Mouse (Mus musculus): ENCODE measurements around the gene Pold4. TPM values are rescaled to one million over a fixed set of nuclear protein-coding genes. Genes with fewer than 3 reads are reported as not detected.

Pold4 gene
- polyA plus RNA-seq (2014; fragmentation: Illumina TruSeq; extraction: RNeasy Lipid Tissue Mini Kit (QIAGEN cat#74804); ENCODE audit: low read depth, low replicate concordance): 61.3 TPM

DNA sequence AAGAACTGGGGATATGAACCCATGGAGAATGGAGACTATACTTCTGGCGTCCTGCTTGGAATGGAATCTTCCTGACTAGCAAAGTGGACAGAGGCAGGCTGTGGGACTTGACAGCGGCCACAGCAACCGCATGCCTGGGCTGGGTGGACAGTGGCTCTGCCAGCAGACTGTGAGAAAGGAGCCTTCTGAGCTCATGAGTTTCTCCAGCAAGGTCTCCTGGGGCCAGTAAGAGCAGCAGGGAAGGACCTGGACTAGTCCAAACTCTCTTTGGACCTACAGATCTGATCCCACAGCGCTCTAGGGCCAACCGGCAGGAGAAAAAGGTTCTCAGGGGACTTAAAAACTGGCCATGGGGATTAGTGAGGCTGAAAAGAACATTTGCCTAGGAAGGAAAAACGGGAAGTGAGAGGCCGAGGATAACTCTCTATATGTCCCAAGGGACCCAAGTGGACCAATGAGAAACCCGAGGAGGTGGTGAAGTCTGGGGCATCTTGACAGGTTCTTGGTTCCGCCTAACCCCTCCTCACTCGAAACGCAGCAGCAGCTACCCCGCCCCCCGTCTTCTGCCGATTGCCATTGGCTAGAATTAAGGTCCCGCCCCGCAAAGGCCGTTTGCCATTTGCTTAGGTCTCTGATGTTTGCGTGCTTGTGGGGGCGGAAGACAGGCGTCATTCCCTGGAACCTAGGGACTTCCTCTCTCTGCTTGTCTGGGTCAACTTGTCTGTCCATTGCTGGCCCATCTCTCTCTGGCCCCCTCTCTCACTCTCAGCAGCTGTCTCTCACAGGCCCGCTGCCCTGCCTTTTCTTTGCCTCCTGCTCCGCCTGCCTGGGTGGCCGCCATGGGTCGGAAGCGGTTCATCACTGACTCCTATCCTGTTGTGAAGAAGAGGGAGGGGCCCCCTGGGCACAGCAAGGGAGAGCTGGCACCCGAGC lies at the start of gene Pold4:
Gene Pold4, plus strand, starts transcription at position 647 of the 933 bp plus-strand sequence.

GRCm38 (mm10) chr19:4190831-4191334 lies 40.8 kb upstream of the Pold4 start, which contains the start of gene Tbc1d10c:
Gene Tbc1d10c (minus strand): TSS chr19:4191284.

DNA sequence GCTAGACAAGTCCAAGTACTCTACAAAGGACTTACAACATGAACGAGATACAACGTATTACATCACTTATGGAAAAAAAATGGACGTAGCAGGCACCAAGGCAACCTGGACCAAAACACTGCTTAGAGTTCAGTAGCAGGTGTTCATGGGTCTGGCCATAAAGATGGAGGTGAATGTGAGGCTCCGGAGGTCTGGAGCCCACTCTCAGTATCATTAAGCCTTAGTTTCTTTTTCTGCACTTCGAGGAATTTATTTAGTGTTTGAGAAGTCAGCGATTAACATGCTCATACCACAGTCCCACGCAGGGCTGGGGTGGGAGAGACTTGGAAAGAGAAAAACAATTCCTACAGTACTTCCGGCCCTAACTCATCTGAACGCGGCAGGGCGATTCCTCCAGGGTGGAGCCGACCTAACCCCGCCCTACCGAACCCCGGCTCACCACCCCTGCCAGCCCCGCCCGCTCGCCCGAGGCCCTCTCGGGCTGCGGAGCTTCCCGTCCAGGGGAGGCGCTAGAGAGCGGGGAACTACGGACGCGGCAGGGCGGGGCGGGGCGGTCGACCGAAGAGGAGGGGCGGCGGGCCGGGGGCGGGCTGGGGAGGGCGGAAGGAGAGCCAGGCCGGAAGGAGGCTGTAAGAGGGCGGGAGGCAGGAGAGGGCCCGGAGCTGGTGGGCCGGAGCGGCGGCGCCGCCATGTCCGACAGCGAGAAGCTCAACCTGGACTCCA lies 40.0 kb upstream of the Pold4 start, which contains the start of gene Ppp1ca:
Gene Ppp1ca, plus strand, starts transcription at position 538 of the 723 bp plus-strand sequence.

DNA sequence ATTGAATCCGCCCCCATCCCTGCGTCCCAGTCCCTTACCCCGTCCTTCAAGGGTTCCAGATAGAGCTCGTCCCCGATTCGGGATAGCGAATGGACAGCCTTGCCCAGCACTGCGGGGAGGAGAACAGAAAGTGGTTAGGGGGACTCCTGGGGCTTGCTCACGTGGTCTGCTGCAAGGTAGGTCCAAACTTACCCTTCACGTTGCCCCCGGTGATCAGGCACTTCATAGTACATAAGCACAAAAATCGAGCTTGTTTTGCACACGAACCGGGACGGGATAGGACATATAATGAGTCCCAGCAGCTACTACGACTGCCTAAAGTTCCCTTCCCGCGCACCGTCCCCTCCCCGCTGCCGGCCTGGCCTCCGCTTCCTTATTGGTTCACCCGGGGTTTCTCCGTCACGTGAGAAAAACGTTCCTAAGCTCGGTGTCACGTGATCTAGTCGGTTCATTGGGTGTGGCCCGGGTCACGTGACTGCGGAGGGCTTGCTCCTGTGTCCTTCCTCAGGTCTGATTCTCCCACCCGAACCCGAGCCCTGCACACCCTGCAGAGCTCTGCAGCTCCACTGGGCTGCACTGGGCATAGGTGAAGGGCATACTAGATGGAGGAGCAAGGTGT lies 30.3 kb upstream of the Pold4 start, which contains the start of gene Rad9a:
Gene Rad9a, minus strand, starts transcription at position 372 of the 619 bp plus-strand sequence.

DNA sequence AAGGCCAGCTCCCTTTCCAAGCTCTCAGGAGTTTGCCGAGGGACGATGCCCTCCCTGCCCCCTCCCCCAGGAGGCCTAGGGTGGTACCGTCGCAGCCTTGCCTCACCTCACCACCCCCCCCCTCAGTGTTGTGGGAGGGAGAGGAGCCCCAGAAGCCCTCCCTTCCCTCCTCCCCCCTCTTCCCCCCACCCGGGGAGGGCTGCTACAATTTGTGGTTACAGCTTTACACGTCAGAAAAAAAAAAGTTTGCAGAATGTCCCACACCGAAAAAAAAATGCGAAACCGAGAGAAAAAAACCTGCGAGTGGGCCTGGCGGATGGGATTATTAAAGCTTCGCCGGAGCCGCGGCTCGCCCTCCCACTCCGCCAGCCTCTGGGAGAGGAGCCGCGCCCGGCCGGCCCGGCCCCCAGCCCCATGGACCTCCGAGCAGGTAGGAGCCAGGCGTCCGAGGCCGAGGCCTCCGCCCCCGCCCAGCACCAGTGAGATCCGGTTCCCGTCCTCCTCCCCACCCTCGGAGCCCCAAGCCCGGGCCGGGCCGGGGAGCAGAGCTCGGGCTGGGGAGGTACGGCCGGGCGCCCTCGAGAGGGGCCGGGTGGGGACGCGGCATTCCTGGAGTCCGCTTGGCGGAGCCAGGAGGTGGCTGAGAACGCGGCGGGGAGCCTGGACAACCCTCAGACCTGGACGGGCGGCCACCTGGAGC lies 17.5 kb upstream of the Pold4 start, which contains the start of the genes Clcf1 and AC109138.7:
Gene Clcf1, plus strand, starts transcription at position 168 of the 700 bp plus-strand sequence.
Gene AC109138.7, plus strand, starts transcription at position 287 of the 700 bp plus-strand sequence.

DNA sequence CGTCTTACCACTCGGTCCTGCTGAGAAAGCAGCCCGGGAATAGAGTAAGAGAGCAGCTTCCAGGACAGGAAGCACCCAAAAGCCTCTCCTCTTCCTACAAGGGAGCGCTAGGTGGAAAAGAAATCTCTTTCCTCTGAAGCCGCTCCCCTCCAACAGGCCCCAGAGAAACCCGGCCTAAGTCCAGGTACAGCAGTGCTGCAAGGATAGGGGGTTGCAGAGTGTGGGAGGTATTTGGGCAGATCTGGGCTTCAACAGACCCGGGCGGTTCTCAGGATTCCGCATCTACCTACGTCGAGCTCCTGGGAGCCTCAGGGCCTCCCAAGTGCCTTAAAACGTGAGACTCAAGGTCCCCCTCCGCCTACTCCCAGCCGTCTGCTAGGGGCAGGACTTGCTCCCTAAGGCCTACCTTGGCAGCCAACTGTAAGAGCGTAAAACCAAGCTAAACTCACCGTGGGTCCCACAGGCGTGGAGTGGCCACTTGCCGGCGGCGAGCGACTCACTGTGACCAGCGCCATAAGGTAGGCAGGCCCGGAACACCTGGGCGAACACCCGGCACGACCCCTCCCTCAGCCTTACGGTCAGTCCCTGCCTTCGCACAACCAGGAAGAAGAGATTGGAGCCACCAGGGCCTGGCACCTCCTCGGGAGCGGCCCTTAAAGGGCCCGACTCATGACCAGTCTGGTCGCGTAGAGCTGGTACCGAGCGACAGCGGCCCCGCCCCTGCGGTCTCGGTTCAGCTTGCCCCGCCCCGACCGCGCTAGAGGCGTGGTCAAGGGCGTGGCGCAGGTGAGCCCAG lies 37.1 kb downstream of the Pold4 start, which contains the start of gene Ssh3:
Gene Ssh3, minus strand, starts transcription at position 615 of the 796 bp plus-strand sequence.

DNA sequence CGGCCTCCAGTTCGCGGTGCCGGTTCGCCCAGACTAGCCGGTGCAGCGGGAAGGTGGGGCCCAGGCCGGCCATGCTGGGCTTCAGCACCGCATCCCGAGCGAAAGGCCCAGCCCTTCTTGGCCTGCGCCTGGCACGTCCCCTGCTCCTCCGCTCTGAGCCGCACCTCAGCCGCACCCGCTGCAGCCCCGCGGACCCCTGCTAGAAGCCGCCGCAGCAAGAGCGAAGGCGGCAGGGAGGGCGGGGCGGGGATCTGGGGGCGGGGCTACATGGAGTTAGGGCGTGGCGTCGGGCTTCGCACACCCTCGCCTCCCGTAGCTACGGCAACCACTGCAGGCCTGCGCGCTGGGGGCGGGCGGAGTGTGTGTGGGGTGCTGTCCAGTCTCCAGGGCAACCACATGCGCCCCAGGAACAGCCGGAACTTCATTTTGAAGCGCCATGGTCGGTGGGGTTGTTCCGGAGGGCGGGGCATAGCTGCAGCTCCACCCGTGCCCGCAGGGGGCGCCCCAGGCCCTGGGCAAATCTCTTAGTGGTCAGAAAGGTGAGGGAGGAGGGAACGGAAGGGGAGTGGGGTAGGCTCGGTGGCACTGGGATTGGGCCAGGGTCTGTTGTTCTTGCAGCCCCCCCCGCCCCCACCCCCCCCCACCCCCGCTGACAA lies 51.3 kb downstream of the Pold4 start, which contains the start of gene Ankrd13d:
Gene Ankrd13d, minus strand, starts transcription at position 240 of the 656 bp plus-strand sequence.

Other genes starting within 250 kb of the Pold4 start
- 32.3 TPM for gene Acy3, start 245.3 kb upstream of the Pold4 start, polyA plus RNA-seq (2014; fragmentation: Illumina TruSeq; extraction: RNeasy Lipid Tissue Mini Kit (QIAGEN cat#74804); ENCODE audit: low read depth, low replicate concordance)
- gene Tbx10, start 239.1 kb upstream of the Pold4 start, polyA plus RNA-seq (2014; fragmentation: Illumina TruSeq; extraction: RNeasy Lipid Tissue Mini Kit (QIAGEN cat#74804); ENCODE audit: low read depth, low replicate concordance): not detected
- gene Nudt8, start 231.3 kb upstream of the Pold4 start, polyA plus RNA-seq (2014; fragmentation: Illumina TruSeq; extraction: RNeasy Lipid Tissue Mini Kit (QIAGEN cat#74804); ENCODE audit: low read depth, low replicate concordance): 25.3 TPM
- gene Gm49405, start 231.3 kb upstream of the Pold4 start, polyA plus RNA-seq (2014; fragmentation: Illumina TruSeq; extraction: RNeasy Lipid Tissue Mini Kit (QIAGEN cat#74804); ENCODE audit: low read depth, low replicate concordance): 2.5 TPM
- 3.2 TPM for gene Doc2g, start 228.6 kb upstream of the Pold4 start, polyA plus RNA-seq (2014; fragmentation: Illumina TruSeq; extraction: RNeasy Lipid Tissue Mini Kit (QIAGEN cat#74804); ENCODE audit: low read depth, low replicate concordance)
- gene Ndufv1, start 219.1 kb upstream of the Pold4 start, polyA plus RNA-seq (2014; fragmentation: Illumina TruSeq; extraction: RNeasy Lipid Tissue Mini Kit (QIAGEN cat#74804); ENCODE audit: low read depth, low replicate concordance): 124 TPM
- gene Gstp1, start 193.9 kb upstream of the Pold4 start, polyA plus RNA-seq (2014; fragmentation: Illumina TruSeq; extraction: RNeasy Lipid Tissue Mini Kit (QIAGEN cat#74804); ENCODE audit: low read depth, low replicate concordance): 408 TPM
- 25.3 TPM for gene Gstp2, start 185.9 kb upstream of the Pold4 start, polyA plus RNA-seq (2014; fragmentation: Illumina TruSeq; extraction: RNeasy Lipid Tissue Mini Kit (QIAGEN cat#74804); ENCODE audit: low read depth, low replicate concordance)
- gene Gstp3, start 172.3 kb upstream of the Pold4 start, polyA plus RNA-seq (2014; fragmentation: Illumina TruSeq; extraction: RNeasy Lipid Tissue Mini Kit (QIAGEN cat#74804); ENCODE audit: low read depth, low replicate concordance): 0.71 TPM
- gene Cabp2, start 150.3 kb upstream of the Pold4 start, polyA plus RNA-seq (2014; fragmentation: Illumina TruSeq; extraction: RNeasy Lipid Tissue Mini Kit (QIAGEN cat#74804); ENCODE audit: low read depth, low replicate concordance): not detected
- 93.4 TPM for gene Cdk2ap2, start 134.7 kb upstream of the Pold4 start, polyA plus RNA-seq (2014; fragmentation: Illumina TruSeq; extraction: RNeasy Lipid Tissue Mini Kit (QIAGEN cat#74804); ENCODE audit: low read depth, low replicate concordance)
- gene Pitpnm1, start 131.9 kb upstream of the Pold4 start, polyA plus RNA-seq (2014; fragmentation: Illumina TruSeq; extraction: RNeasy Lipid Tissue Mini Kit (QIAGEN cat#74804); ENCODE audit: low read depth, low replicate concordance): 29.6 TPM
- gene Aip, start 106.0 kb upstream of the Pold4 start, polyA plus RNA-seq (2014; fragmentation: Illumina TruSeq; extraction: RNeasy Lipid Tissue Mini Kit (QIAGEN cat#74804); ENCODE audit: low read depth, low replicate concordance): 74.7 TPM
- gene Gpr152, start 92.1 kb upstream of the Pold4 start, polyA plus RNA-seq (2014; fragmentation: Illumina TruSeq; extraction: RNeasy Lipid Tissue Mini Kit (QIAGEN cat#74804); ENCODE audit: low read depth, low replicate concordance): 0.19 TPM
- 1.1 TPM for gene Cabp4, start 87.9 kb upstream of the Pold4 start, polyA plus RNA-seq (2014; fragmentation: Illumina TruSeq; extraction: RNeasy Lipid Tissue Mini Kit (QIAGEN cat#74804); ENCODE audit: low read depth, low replicate concordance)
- gene Coro1b, start 83.3 kb upstream of the Pold4 start, polyA plus RNA-seq (2014; fragmentation: Illumina TruSeq; extraction: RNeasy Lipid Tissue Mini Kit (QIAGEN cat#74804); ENCODE audit: low read depth, low replicate concordance): 169 TPM
- gene Ptprcap, start 78.3 kb upstream of the Pold4 start, polyA plus RNA-seq (2014; fragmentation: Illumina TruSeq; extraction: RNeasy Lipid Tissue Mini Kit (QIAGEN cat#74804); ENCODE audit: low read depth, low replicate concordance): 3.3 TPM
- gene Rps6kb2, start 68.5 kb upstream of the Pold4 start, polyA plus RNA-seq (2014; fragmentation: Illumina TruSeq; extraction: RNeasy Lipid Tissue Mini Kit (QIAGEN cat#74804); ENCODE audit: low read depth, low replicate concordance): 27.2 TPM
- 5.1 TPM for gene Carns1, start 56.4 kb upstream of the Pold4 start, polyA plus RNA-seq (2014; fragmentation: Illumina TruSeq; extraction: RNeasy Lipid Tissue Mini Kit (QIAGEN cat#74804); ENCODE audit: low read depth, low replicate concordance)
- 3.5 TPM for gene Tbc1d10c, start 40.6 kb upstream of the Pold4 start, polyA plus RNA-seq (2014; fragmentation: Illumina TruSeq; extraction: RNeasy Lipid Tissue Mini Kit (QIAGEN cat#74804); ENCODE audit: low read depth, low replicate concordance)
- gene Ppp1ca, start 39.8 kb upstream of the Pold4 start, polyA plus RNA-seq (2014; fragmentation: Illumina TruSeq; extraction: RNeasy Lipid Tissue Mini Kit (QIAGEN cat#74804); ENCODE audit: low read depth, low replicate concordance): 434 TPM
- gene Rad9a, start 30.2 kb upstream of the Pold4 start, polyA plus RNA-seq (2014; fragmentation: Illumina TruSeq; extraction: RNeasy Lipid Tissue Mini Kit (QIAGEN cat#74804); ENCODE audit: low read depth, low replicate concordance): 15.7 TPM
- gene Clcf1, start 17.7 kb upstream of the Pold4 start, polyA plus RNA-seq (2014; fragmentation: Illumina TruSeq; extraction: RNeasy Lipid Tissue Mini Kit (QIAGEN cat#74804); ENCODE audit: low read depth, low replicate concordance): 3.9 TPM
- not detected for gene AC109138.7, start 17.5 kb upstream of the Pold4 start, polyA plus RNA-seq (2014; fragmentation: Illumina TruSeq; extraction: RNeasy Lipid Tissue Mini Kit (QIAGEN cat#74804); ENCODE audit: low read depth, low replicate concordance)
- 50.4 TPM for gene Ssh3, start 37.3 kb downstream of the Pold4 start, polyA plus RNA-seq (2014; fragmentation: Illumina TruSeq; extraction: RNeasy Lipid Tissue Mini Kit (QIAGEN cat#74804); ENCODE audit: low read depth, low replicate concordance)
- 7.7 TPM for gene Ankrd13d, start 51.2 kb downstream of the Pold4 start, polyA plus RNA-seq (2014; fragmentation: Illumina TruSeq; extraction: RNeasy Lipid Tissue Mini Kit (QIAGEN cat#74804); ENCODE audit: low read depth, low replicate concordance)
- gene Grk2, start 74.3 kb downstream of the Pold4 start, polyA plus RNA-seq (2014; fragmentation: Illumina TruSeq; extraction: RNeasy Lipid Tissue Mini Kit (QIAGEN cat#74804); ENCODE audit: low read depth, low replicate concordance): 58.8 TPM
- gene Kdm2a, start 166.4 kb downstream of the Pold4 start, polyA plus RNA-seq (2014; fragmentation: Illumina TruSeq; extraction: RNeasy Lipid Tissue Mini Kit (QIAGEN cat#74804); ENCODE audit: low read depth, low replicate concordance): 60.1 TPM
- gene Rhod, start 207.5 kb downstream of the Pold4 start, polyA plus RNA-seq (2014; fragmentation: Illumina TruSeq; extraction: RNeasy Lipid Tissue Mini Kit (QIAGEN cat#74804); ENCODE audit: low read depth, low replicate concordance): 12.3 TPM
- gene Syt12, start 245.5 kb downstream of the Pold4 start, polyA plus RNA-seq (2014; fragmentation: Illumina TruSeq; extraction: RNeasy Lipid Tissue Mini Kit (QIAGEN cat#74804); ENCODE audit: low read depth, low replicate concordance): 33.1 TPM

Data from adipose tissue, adult 10 weeks (tissue).